Mouse (Mus musculus) testis, adult 2 months (tissue): Measurements from ENCODE around the gene Ggt5.

Experiments used
- CTCF ChIP-seq: fragments of 200-500 bp; IDR thresholded peaks from 2 replicates; pipeline ENCODE4 v1.5.1; 2012; ENCODE audit warnings: low read depth, mild to moderate bottlenecking, inconsistent platforms, low read length, moderate library complexity; ENCODE audit not compliant: control insufficient read depth, insufficient read depth, insufficient replicate concordance
- POLR2A ChIP-seq: fragments of 200-500 bp; IDR thresholded peaks from 2 replicates; pipeline ENCODE4 v1.6.1; 2012; ENCODE audit warnings: low read depth, mild to moderate bottlenecking, inconsistent platforms, low read length, moderate library complexity; ENCODE audit not compliant: control insufficient read depth

GRCm38 (mm10) chr10:75573181-75573580 lies 16.0 kb upstream of the Ggt5 start:
- TF ChIP-seq CTCF (no peak), POLR2A (no peak)
